Mouse (Mus musculus) 3134 (cell line): ENCODE results near the gene Fthl17e.
"Not testable (repeated sequence)": the region's sequence is repeated elsewhere in the genome, so short reads cannot be mapped to it uniquely, and the experiment has no call there.

Source experiments
- DNase-seq: peaks from one replicate; pipeline ENCODE4 v3.0.0-alpha.2; 2011; ENCODE audit warnings: low spot score; ENCODE audit not compliant: insufficient read length; ENCODE audit errors: extremely low read depth

Gene Fthl17e

DNA sequence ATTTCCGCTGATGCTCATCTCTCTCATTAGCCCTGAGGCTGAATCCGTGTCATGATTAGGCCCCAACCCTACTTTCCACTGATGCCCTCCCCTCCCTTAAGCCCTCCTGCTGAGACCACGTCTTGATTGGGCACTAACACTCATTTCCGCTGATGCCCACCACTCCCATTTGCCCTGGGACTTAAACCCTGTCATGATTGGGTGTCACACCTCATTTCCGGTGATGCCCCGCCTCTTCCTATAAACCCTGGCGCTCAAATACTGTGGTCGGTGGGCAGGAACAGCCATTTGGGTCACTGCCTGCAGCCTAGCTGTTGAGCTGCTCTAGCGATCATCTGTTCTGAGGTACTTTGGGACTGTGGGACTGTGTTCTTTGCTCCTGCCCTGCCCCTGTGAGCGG lies at the start of gene Fthl17e:
TSS of gene Fthl17e (plus strand) at position 301 of the 400 bp plus-strand sequence.
- DNase-seq = not testable (repeated sequence)

DNA sequence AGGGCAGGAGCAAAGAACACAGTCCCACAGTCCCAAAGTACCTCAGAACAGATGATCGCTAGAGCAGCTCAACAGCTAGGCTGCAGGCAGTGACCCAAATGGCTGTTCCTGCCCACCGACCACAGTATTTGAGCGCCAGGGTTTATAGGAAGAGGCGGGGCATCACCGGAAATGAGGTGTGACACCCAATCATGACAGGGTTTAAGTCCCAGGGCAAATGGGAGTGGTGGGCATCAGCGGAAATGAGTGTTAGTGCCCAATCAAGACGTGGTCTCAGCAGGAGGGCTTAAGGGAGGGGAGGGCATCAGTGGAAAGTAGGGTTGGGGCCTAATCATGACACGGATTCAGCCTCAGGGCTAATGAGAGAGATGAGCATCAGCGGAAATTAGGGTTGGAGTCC lies 46.6 kb upstream of the Fthl17e start, which contains the start of gene Fthl17d:
TSS of gene Fthl17d (minus strand) at position 101 of the 400 bp plus-strand sequence.
- not testable (repeated sequence) for DNase-seq

DNA sequence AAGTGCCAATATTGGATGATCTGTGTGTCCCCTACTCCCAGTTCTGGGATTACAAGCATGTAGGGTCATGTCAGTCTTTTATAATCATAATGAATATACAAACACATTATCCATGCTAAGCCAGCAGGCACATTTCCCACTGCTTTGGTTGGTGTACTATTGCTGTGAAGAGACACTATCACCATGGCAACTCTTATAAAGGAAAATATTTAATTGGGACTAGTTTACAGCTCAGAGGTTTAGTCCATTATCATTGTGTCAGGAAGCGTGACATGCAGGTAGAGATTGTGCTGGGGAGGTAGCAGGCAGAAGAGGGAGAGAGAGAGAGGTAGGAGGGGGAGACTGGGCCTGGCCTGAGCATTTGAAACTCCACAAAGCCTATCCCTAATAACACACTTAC lies 17.2 kb upstream of the Fthl17e start:
- DNase-seq = no peak

DNA sequence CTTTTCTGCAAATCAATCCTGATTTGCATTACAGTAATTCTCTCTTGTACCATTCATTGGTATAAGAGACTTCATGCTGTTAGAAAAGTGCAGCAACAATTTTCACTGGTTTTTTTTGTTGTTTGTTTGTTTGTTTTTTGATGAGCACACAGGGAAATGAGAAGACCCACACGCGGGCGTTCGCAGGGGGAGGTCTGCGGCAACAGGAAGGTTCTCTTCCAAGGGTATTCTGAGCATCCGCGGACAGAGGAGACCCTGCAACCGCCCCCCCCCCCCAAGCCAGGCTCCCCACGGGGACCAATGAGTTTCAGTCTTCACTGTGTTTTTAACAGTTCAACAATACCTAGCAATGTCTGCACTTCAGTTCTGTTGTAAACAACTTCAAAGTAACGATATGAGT lies 13.8 kb upstream of the Fthl17e start:
- DNase-seq = no peak

GRCm38 (mm10) chrX:9041611-9042010 lies 8.3 kb downstream of the Fthl17e start:
- not testable (repeated sequence) for DNase-seq

DNA sequence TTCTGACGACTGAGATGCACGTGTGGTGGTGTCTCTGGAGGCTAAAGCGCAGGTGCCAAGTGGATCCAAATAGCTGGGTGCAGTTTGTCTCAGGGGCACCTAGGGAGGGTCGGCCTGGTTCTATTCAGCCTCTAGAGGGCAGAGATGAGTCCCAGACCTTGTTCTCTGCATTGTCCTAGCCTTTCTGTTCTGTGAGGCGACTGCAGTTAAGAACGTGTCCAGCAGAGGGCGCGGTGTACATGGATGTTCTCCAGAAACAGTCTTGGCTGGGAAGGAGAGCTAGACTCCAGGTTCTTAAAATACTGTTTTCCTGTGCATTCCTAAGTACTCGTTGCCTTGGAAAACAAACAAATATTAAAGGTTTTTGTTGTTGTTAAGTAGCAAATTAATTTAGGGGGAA lies 27.7 kb downstream of the Fthl17e start:
- DNase-seq = not testable (repeated sequence)

GRCm38 (mm10) chrX:9062101-9062500 lies 28.8 kb downstream of the Fthl17e start:
- DNase-seq = no peak

GRCm38 (mm10) chrX:9062715-9063114 lies 29.4 kb downstream of the Fthl17e start, which contains the start of gene Fthl17f:
Gene Fthl17f (plus strand): TSS chrX:9063015.
- not testable (repeated sequence) for DNase-seq

DNA sequence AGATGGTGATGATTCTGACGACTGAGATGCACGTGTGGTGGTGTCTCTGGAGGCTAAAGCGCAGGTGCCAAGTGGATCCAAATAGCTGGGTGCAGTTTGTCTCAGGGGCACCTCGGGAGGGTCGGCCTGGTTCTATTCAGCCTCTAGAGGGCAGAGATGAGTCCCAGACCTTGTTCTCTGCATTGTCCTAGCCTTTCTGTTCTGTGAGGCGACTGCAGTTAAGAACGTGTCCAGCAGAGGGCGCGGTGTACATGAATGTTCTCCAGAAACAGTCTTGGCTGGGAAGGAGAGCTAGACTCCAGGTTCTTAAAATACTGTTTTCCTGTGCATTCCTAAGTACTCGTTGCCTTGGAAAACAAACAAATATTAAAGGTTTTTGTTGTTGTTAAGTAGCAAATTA lies 44.4 kb downstream of the Fthl17e start:
- not testable (repeated sequence) for DNase-seq
